Mouse (Mus musculus) E14TG2a.4 (cell line): Measurements from ENCODE around the gene Mpdu1.

Source experiments
- CTCF ChIP-seq: conservative IDR thresholded peaks from 2 replicates; pipeline ENCODE4 v1.5.1; 2014; ENCODE audit warnings: low read length
- NANOG ChIP-seq: IDR thresholded peaks from 2 replicates; pipeline ENCODE4 v1.6.1; 2014; ENCODE audit warnings: borderline replicate concordance, low read length, mixed read lengths

DNA sequence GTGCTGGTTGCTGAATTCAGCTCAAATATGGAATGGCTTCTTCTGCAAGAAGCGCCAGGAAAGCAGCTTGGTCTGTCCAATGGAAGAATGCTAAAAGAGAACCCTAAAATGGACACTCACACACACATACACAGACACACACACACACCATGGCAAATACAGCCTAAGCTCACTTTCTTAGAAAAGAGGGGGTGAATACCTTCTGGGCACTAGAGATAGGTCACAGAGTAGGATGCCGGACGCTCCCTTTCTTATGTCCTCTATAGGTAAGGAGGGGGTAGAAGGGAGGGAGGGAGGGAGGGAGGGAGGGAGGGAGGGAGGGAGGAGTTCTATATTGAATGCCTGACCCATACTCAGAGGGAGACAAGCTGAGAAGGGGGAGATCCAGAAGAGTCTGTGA is 53.9 kb downstream of the Mpdu1 start:
- TF ChIP-seq CTCF (no peak), NANOG (no peak)
